Mouse (Mus musculus) lung, adult 2 months (tissue): ENCODE data around the gene Tnik.

Experiments used
- CTCF ChIP-seq: fragments of 200-500 bp; IDR thresholded peaks from 2 replicates; pipeline ENCODE4 v1.5.1; 2011; ENCODE audit warnings: mild to moderate bottlenecking, low read length, control low read depth; ENCODE audit not compliant: insufficient read depth
- POLR2A ChIP-seq: fragments of 200-500 bp; IDR thresholded peaks from 2 replicates; pipeline ENCODE4 v1.6.1; 2011; ENCODE audit warnings: low read depth, mild to moderate bottlenecking, control low read depth, low read length, borderline replicate concordance; ENCODE audit errors: extremely low read depth

DNA sequence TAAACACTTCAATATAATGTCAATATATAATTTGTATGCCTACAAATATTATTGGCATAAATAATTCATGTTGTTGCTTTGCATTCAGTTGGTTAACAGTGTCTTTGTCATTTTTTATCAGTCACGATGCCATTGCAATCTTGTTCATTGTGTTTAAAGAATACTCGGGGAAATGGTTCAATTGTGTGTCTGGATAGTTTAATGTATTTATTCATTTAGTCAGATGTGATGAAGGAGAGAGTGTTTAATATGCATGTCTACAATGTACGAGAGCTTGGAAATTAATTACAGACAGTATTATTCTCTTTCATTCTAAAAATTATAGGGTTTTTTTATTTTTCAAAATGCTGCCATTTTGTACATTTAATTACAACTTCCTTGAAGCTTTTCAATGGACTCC lies 190.4 kb downstream of the Tnik start:
- TF ChIP-seq CTCF (no peak), POLR2A (no peak)
